ENCODE assay signal across 11 mouse cellular contexts in the genomic region with DNA sequence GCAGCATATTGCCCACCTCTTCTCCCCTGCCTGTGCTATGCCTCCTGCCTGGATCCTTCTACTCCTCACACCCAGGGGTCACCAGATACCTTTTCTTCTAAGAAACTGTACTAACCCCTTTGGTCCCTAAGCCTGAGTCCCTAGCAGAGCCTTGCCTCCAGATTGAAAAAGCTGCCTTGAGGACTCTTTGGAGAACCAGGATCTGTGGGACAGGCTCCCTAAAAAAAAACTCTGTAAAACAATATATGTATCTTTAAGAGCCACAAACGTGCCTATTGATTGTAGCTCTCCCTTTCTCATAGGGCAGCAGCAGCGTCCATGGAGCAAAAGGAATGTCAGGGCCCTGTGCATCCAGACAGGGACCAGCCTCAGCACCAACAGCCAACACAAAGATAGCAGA. TPM values are rescaled to one million over a fixed set of nuclear protein-coding genes. Genes with fewer than 3 reads are reported as not detected.
A peak's percentile ranks its signal among the peaks of the same experiment; 100 is the strongest.
DNase-seq lines count a peak whose midpoint lies in the region; ATAC-seq lines count a peak whose summit lies in the region.
"Had no signal": no experiment of that assay in that cellular context is flagged by ENCODE, and none has a peak within 500 bp of the region (broad histone marks: within the 10 kb centered on the region; RNA-seq: fewer than 3 reads in every experiment).

A gene (plus strand): TSS at position 301 of the 400 bp plus-strand sequence.

- peak within 1 kb of the TSS; percentile 70 for H3K27ac ChIP-seq in kidney, embryonic 15.5 days
- H3K27ac ChIP-seq in embryonic facial prominence, embryonic 10.5 days (replicated peaks): no peak within 1 kb of the TSS
- no peak within 1 kb of the TSS for H3K27ac ChIP-seq in hindbrain, embryonic 14.5 days
- no peak within 1 kb of the TSS for H3K27ac ChIP-seq in midbrain, embryonic 12.5 days (replicated peaks)

- H3K9ac ChIP-seq in kidney, embryonic 15.5 days: 0 out of 2 replicates have a peak within 1 kb of the TSS, but pooled peaks have one; percentile 85
- H3K9ac ChIP-seq in hindbrain, embryonic 14.5 days: peak within 1 kb of the TSS; percentile 86
- peak within 1 kb of the TSS; percentile 86 for H3K9ac ChIP-seq in midbrain, embryonic 12.5 days (replicated peaks)

- H3K27me3 ChIP-seq in kidney, embryonic 15.5 days: no peaks in the 10 kb centered on the region
- no peaks in the 10 kb centered on the region for H3K27me3 ChIP-seq in embryonic facial prominence, embryonic 10.5 days (replicated peaks; ENCODE audit: low read depth, poor library complexity, severe bottlenecking)
- no peaks in the 10 kb centered on the region for H3K27me3 ChIP-seq in hindbrain, embryonic 14.5 days (ENCODE audit: control insufficient read depth, insufficient read depth, low read length)
- H3K27me3 ChIP-seq in midbrain, embryonic 12.5 days: no peaks in the 10 kb centered on the region
- H3K27me3 ChIP-seq: Patski had no signal

- peaks cover 48% of the 10 kb centered on the region for H3K36me3 ChIP-seq in kidney, embryonic 15.5 days
- peaks cover 59% of the 10 kb centered on the region for H3K36me3 ChIP-seq in embryonic facial prominence, embryonic 10.5 days (replicated peaks)
- H3K36me3 ChIP-seq in hindbrain, embryonic 14.5 days (replicated peaks; ENCODE audit: control insufficient read depth, insufficient read depth): peaks cover 49% of the 10 kb centered on the region
- peaks cover 53% of the 10 kb centered on the region for H3K36me3 ChIP-seq in midbrain, embryonic 12.5 days

- H3K4me1 ChIP-seq in kidney, embryonic 15.5 days: peaks cover 69% of the 10 kb centered on the region
- peaks cover 40% of the 10 kb centered on the region for H3K4me1 ChIP-seq in embryonic facial prominence, embryonic 10.5 days
- H3K4me1 ChIP-seq in hindbrain, embryonic 14.5 days (replicated peaks; ENCODE audit: control insufficient read depth, insufficient read depth, low read length): peaks cover 25% of the 10 kb centered on the region
- peaks cover 23% of the 10 kb centered on the region for H3K4me1 ChIP-seq in midbrain, embryonic 12.5 days

- peak within 1 kb of the TSS; percentile 82 for H3K4me2 ChIP-seq in kidney, embryonic 15.5 days
- peak within 1 kb of the TSS; percentile 84 for H3K4me2 ChIP-seq in hindbrain, embryonic 14.5 days (replicated peaks)
- peak within 1 kb of the TSS; percentile 96; the same call in 1 of the 2 replicates for H3K4me2 ChIP-seq in midbrain, embryonic 12.5 days (replicated peaks)

- H3K4me3 ChIP-seq in kidney, embryonic 15.5 days (replicated peaks): peak within 1 kb of the TSS; percentile 89; the same call in 1 of the 2 replicates
- H3K4me3 ChIP-seq in embryonic facial prominence, embryonic 10.5 days: peak within 1 kb of the TSS; percentile 95
- no peak within 1 kb of the TSS for H3K4me3 ChIP-seq in hindbrain, embryonic 14.5 days (replicated peaks; ENCODE audit: low read length)
- H3K4me3 ChIP-seq in midbrain, embryonic 12.5 days: 0 out of 2 replicates have a peak within 1 kb of the TSS, but pooled peaks have one; percentile 3

- no peaks in the 10 kb centered on the region for H3K9me3 ChIP-seq in kidney, embryonic 15.5 days (replicated peaks)
- no peaks in the 10 kb centered on the region for H3K9me3 ChIP-seq in embryonic facial prominence, embryonic 10.5 days
- H3K9me3 ChIP-seq in hindbrain, embryonic 14.5 days (ENCODE audit: control insufficient read depth, low read length): no peaks in the 10 kb centered on the region
- no peaks in the 10 kb centered on the region for H3K9me3 ChIP-seq in midbrain, embryonic 12.5 days

- no peak for DNase-seq in kidney, adult 8-10 months
- no peak for DNase-seq in embryonic facial prominence, embryonic 10.5 days (ENCODE audit: low spot score)
- DNase-seq in hindbrain, embryonic 14.5 days (ENCODE audit: low spot score): no peak
- DNase-seq in adrenal gland, postnatal 36 days: no peak
- no peak for DNase-seq in urinary bladder, postnatal 10 days (ENCODE audit: low spot score)
- DNase-seq: thymus, postnatal 36 days had no signal

- no peak for ATAC-seq in kidney, embryonic 15.5 days (replicated peaks; ENCODE audit: low FRiP score)
- ATAC-seq in hindbrain, embryonic 14.5 days (ENCODE audit: low FRiP score): no peak
- ATAC-seq in midbrain, embryonic 12.5 days (ENCODE audit: low FRiP score, low read depth): no peak
- no peak for ATAC-seq in granulocyte monocyte progenitor cell, adult 5-6 weeks (replicated peaks; ENCODE audit: poor library complexity, severe bottlenecking)
- ATAC-seq: Patski had no signal

- WGBS in kidney, embryonic 15.5 days: 65% methylated on average over 2 of the region's 2 CpGs
- WGBS in embryonic facial prominence, embryonic 10.5 days: 77% methylated on average over 2 of the region's 2 CpGs
- 76% methylated on average over 2 of the region's 2 CpGs for WGBS in hindbrain, embryonic 14.5 days
- WGBS in midbrain, embryonic 12.5 days: 86% methylated on average over 2 of the region's 2 CpGs

RNA-seq across cellular contexts. Expression of the gene that starts here (rescaled TPM):
- polyA plus RNA-seq in kidney, embryonic 15.5 days (2015; fragmentation: Nextera tagmentation; extraction: Ambion mirVana): 0.26 and 0.33 TPM in 2 replicates
- polyA plus RNA-seq in embryonic facial prominence, embryonic 10.5 days (2016; fragmentation: Nextera tagmentation; extraction: Ambion mirVana): 0.05 and 0.09 TPM in 2 replicates
- polyA plus RNA-seq in hindbrain, embryonic 14.5 days (2014; fragmentation: Nextera tagmentation; extraction: Ambion mirVana): 0.07 and 0.17 TPM in 2 replicates
- polyA plus RNA-seq in midbrain, embryonic 12.5 days (2016; fragmentation: Nextera tagmentation; extraction: Ambion mirVana): 0.39 and 0.51 TPM in 2 replicates
- total RNA-seq in adrenal gland, postnatal 36 days (2021): 1 to 10 TPM; 1.3 to 2.1 TPM
- not detected in 2 replicates for total RNA-seq in granulocyte monocyte progenitor cell, adult 5-6 weeks (2014; fragmentation: Nextera tagmentation)
- total RNA-seq in granulocyte monocyte progenitor cell, adult 5-6 weeks (2017): not detected in 2 replicates
- total RNA-seq: common myeloid progenitor, adult 5-6 weeks had no signal
